Mouse (Mus musculus): Measurements from ENCODE around the gene Tanc2. TPM values are rescaled to one million over a fixed set of nuclear protein-coding genes. Genes with fewer than 3 reads are reported as not detected.

Tanc2 gene
- polyA plus RNA-seq, 1 experiment = 10.2 TPM

DNA sequence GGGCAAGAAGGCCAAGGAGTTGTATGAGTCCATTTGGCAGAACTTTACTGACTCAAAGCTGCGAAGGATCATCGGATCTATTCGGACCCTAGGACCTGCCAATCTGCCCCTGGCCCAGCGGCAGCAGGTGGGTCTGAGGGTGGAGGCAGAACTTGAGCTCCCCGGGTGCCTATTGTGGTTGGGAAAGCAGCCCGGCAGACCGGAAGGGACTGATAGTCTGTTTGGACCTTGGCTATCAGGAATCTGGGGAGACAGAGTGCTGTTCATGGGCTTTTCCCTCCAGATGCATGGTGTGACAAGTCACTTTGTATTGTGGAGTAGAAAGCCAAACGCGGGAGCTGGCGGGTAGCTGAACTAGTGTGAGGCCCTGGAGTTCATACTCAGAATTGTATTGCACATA lies 379.2 kb downstream of the Tanc2 start:
- DNase-seq = no peak
- peak overlapping the region; percentile 93 for H3K4me3 ChIP-seq (replicated peaks; ENCODE audit: extremely low read depth, low read depth, low read length)
- peaks cover 7% of the 10 kb centered on the region for H3K4me1 ChIP-seq (ENCODE audit: control insufficient read depth, insufficient read depth, low read length)
- TF ChIP-seq POLR2A (IDR thresholded peaks at IDR 0.05; ENCODE audit: borderline replicate concordance, extremely low read depth, low read depth, low read length) = no peak
- no peak for TF ChIP-seq CTCF (IDR thresholded peaks at IDR 0.05; ENCODE audit: insufficient read depth, low read length)
- 35% methylated on average over 10 of the region's 10 CpGs for WGBS

DNA sequence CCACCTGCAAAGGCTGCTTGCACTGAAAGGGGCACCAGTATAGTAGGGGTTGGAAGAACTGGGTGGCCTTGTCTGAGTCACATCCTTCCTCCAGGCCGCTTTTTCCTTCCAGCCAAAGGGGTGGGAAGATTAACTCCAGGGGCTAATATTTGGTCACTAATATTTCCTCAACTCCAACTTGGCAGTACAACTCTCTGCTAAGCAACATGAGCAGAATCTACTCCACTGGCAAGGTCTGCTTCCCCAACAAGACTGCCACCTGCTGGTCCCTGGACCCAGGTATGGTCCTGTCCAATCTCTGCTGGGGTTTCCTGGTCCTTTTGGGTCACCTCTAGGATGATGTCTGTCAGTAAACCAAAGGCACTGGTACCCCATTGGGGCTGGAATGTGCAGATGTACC lies 379.7 kb downstream of the Tanc2 start:
- TF ChIP-seq CTCF (IDR thresholded peaks at IDR 0.05; ENCODE audit: insufficient read depth, low read length) (peak; percentile 83), POLR2A (IDR thresholded peaks at IDR 0.05; ENCODE audit: borderline replicate concordance, extremely low read depth, low read depth, low read length) (no peak)
- peak overlapping the region; percentile 93 for H3K4me3 ChIP-seq (replicated peaks; ENCODE audit: extremely low read depth, low read depth, low read length)
- peaks cover 10% of the 10 kb centered on the region for H3K4me1 ChIP-seq (ENCODE audit: control insufficient read depth, insufficient read depth, low read length)
- 5% methylated on average over 1 of the region's 1 CpGs for WGBS
- DNase-seq = peak; percentile 71

DNA sequence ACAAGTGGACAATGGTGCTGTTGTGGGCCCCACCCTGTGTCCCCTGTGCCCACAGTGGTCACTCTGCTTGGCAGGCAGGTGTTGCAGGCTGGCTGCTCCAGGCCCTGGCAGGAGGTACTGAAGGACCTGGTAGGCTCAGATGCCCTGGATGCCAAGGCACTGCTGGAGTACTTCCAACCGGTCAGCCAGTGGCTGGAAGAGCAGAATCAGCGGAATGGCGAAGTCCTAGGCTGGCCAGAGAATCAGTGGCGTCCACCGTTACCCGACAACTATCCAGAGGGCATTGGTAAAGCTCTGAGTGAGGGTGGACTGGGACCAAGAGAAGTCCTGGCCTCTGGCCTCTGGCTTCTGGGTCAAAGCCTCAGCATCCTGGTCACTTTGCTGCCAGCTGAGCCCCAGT lies 384.8 kb downstream of the Tanc2 start:
- peaks cover 22% of the 10 kb centered on the region for H3K4me1 ChIP-seq (ENCODE audit: control insufficient read depth, insufficient read depth, low read length)
- DNase-seq = no peak
- 89% methylated on average over 6 of the region's 6 CpGs for WGBS
- no peak for TF ChIP-seq CTCF (IDR thresholded peaks at IDR 0.05; ENCODE audit: insufficient read depth, low read length)
- no peak for TF ChIP-seq POLR2A (IDR thresholded peaks at IDR 0.05; ENCODE audit: borderline replicate concordance, extremely low read depth, low read depth, low read length)
- H3K4me3 ChIP-seq (replicated peaks; ENCODE audit: extremely low read depth, low read depth, low read length) = no peak overlapping the region

DNA sequence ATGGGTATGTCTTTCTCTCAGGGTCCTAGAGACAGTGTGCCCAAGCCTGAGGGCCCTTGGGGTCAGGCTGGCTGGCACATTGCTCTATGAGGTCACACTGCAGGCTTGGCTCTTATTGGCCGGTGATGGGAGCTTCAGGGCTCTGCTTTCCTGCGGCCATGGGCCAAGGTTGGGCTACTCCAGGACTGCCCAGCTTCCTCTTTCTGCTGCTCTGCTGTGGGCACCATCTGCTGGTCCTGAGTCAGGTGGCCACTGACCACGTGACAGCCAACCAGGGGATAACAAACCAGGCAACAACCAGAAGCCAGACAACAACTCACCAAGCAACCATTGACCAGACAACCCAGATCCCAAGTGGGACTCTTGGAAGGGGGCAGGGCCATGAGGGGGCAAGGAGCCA lies 385.3 kb downstream of the Tanc2 start:
- 45% methylated on average over 3 of the region's 3 CpGs for WGBS
- TF ChIP-seq CTCF (IDR thresholded peaks at IDR 0.05; ENCODE audit: insufficient read depth, low read length) (no peak), POLR2A (IDR thresholded peaks at IDR 0.05; ENCODE audit: borderline replicate concordance, extremely low read depth, low read depth, low read length) (no peak)
- H3K4me3 ChIP-seq (replicated peaks; ENCODE audit: extremely low read depth, low read depth, low read length) = no peak overlapping the region
- peaks cover 22% of the 10 kb centered on the region for H3K4me1 ChIP-seq (ENCODE audit: control insufficient read depth, insufficient read depth, low read length)
- no peak for DNase-seq

DNA sequence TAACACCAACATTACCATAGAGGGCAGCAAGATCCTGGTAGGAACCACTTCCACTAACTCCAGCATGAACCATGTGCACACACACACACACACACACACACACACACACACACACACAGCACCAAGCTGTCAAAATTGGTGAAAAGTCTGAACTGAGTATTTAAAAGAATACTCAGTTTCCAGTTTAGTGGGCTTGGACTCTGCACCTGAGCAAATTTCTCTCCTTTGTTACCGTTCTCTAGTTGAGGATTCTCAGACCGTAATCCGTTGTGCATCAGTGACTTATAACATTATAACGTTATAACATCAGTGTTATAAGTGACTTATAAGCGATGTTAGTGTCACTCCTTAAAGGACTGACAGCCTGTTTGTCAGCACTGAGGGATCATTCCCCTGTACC lies 385.9 kb downstream of the Tanc2 start:
- DNase-seq = no peak
- Histone ChIP-seq H3K4me3 (replicated peaks; ENCODE audit: extremely low read depth, low read depth, low read length) (no peak overlapping the region), H3K4me1 (ENCODE audit: control insufficient read depth, insufficient read depth, low read length) (peaks cover 22% of the 10 kb centered on the region)
- 87% methylated on average over 5 of the region's 5 CpGs for WGBS
- TF ChIP-seq CTCF (IDR thresholded peaks at IDR 0.05; ENCODE audit: insufficient read depth, low read length) (no peak), POLR2A (IDR thresholded peaks at IDR 0.05; ENCODE audit: borderline replicate concordance, extremely low read depth, low read depth, low read length) (no peak)

DNA sequence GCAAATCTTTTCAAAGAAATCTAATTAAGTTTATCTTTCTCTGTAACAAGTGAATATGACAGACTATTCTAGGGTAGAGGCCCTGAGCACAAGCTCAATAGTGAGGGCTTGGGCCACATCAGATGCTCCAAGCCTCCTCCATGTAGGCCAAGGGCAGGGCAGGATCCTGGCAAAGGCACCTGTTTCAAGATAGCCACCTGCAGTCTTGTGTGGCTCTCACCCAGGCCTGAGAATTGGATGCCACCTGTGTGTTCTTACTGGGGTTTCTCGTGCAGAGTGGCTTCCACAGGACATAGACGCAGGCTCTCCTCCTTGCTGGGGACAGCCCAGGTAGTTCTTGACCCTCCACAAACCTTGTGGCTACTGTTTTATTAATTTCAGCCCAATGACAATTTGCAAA lies 388.4 kb downstream of the Tanc2 start:
- 69% methylated on average over 2 of the region's 2 CpGs for WGBS

DNA sequence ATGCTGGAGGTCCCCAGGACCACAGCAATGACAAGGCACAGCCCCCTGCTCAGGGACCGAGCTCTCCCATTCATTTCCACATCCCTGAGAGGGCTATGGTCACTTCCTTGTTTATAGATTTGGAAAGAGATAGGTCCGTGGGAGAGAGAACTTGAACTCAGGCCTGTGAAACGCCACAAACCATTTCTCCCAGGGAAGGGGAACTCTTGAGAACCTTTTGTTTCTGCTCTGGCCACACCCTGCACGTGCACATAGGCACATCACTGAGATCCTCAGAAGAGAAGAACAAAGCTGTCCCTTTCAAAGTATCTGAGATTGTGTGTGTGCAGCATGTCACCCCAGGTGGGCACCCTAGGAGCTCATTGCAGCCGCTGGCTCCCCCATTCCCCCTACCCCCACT lies 388.8 kb downstream of the Tanc2 start:
- H3K4me3 ChIP-seq (replicated peaks; ENCODE audit: extremely low read depth, low read depth, low read length) = no peak overlapping the region
- DNase-seq = no peak
- 37% methylated on average over 5 of the region's 5 CpGs for WGBS

More for the DNA sequence above, 388.4 kb downstream of the Tanc2 start:
- no peak for DNase-seq
- no peak overlapping the region for H3K4me3 ChIP-seq (replicated peaks; ENCODE audit: extremely low read depth, low read depth, low read length)
- no peak for TF ChIP-seq POLR2A (IDR thresholded peaks at IDR 0.05; ENCODE audit: borderline replicate concordance, extremely low read depth, low read depth, low read length)
- TF ChIP-seq CTCF (IDR thresholded peaks at IDR 0.05; ENCODE audit: insufficient read depth, low read length) = no peak
- H3K4me1 ChIP-seq (ENCODE audit: control insufficient read depth, insufficient read depth, low read length) = peaks cover 19% of the 10 kb centered on the region

More for the DNA sequence above, 388.8 kb downstream of the Tanc2 start:
- H3K4me1 ChIP-seq (ENCODE audit: control insufficient read depth, insufficient read depth, low read length) = peaks cover 19% of the 10 kb centered on the region
- TF ChIP-seq CTCF (IDR thresholded peaks at IDR 0.05; ENCODE audit: insufficient read depth, low read length) (no peak), POLR2A (IDR thresholded peaks at IDR 0.05; ENCODE audit: borderline replicate concordance, extremely low read depth, low read depth, low read length) (peak; percentile 6; the same call in 1 of the 2 replicates)

Other genes with a start within 250 kb of the Tanc2 start
- 0.08 and 0.14 TPM in 2 replicates for gene March10, start 133.3 kb upstream of the Tanc2 start, polyA plus RNA-seq (2012; rRNA removed)

All from lung, adult 2 months (tissue).